ENCODE assay signal across 11 mouse cellular contexts in the genomic region with DNA sequence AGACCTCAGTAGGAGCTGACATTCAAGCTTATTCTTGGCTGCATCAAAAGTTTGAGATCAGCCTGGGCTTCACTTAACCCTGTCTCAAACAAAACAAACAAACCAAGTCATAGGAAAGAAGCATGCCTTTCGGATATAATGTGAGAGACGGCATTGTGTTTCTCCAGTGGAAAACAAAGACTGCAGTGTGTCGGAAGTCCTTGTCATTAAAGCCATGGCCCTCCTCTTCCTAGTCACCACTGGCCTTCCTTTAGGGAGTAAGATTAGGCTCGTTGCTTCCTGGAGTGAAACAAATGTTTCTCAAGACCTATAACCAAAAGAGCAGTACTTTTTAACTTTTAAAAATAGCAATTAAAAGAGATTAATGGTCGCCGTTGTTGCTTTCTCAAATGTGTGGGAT. TPM values are rescaled to one million over a fixed set of nuclear protein-coding genes. Genes with fewer than 3 reads are reported as not detected.
DNase-seq lines count a peak whose midpoint lies in the region; ATAC-seq and TF ChIP-seq lines count a peak whose summit lies in the region.
"Had no signal": no experiment of that assay in that cellular context is flagged by ENCODE, and none has a peak within 500 bp of the region (broad histone marks: within the 10 kb centered on the region; RNA-seq: fewer than 3 reads in every experiment).

No protein-coding gene starts in this region.

- ATAC-seq in liver, postnatal 0 days: no peak
- ATAC-seq in heart, embryonic 14.5 days (ENCODE audit: insufficient number of reproducible peaks, insufficient read depth, low FRiP score, low read depth): no peak
- ATAC-seq: forebrain, embryonic 16.5 days; Patski had no signal

- TF ChIP-seq CTCF in heart, adult 2 months (IDR thresholded peaks at IDR 0.05): no peak
- TF ChIP-seq CTCF in liver, postnatal 0 days (IDR thresholded peaks at IDR 0.05; ENCODE audit: low read depth): no peak

- 31% methylated on average over 6 of the region's 6 CpGs for WGBS in heart, adult 2 months
- WGBS in liver, postnatal 0 days (ENCODE audit: insufficient replicate concordance): 57% methylated on average over 6 of the region's 6 CpGs
- 58% methylated on average over 6 of the region's 6 CpGs for WGBS in heart, embryonic 14.5 days

- TF ChIP-seq POLR2A in heart, adult 2 months (IDR thresholded peaks at IDR 0.05; ENCODE audit: insufficient read depth, low read depth, low read length): peak; percentile 59; the same call in 1 of the 2 replicates

- peak in 1 of 2 experiments; percentile 48 for DNase-seq in heart, adult 2 months
- DNase-seq in heart, postnatal 4 days: no peak
- no peak for DNase-seq in liver, postnatal 0 days
- DNase-seq in liver: no peak
- peak; percentile 48 for DNase-seq in lung, postnatal 36 days
- no peak for DNase-seq in yolk sac, embryonic 10.5 days (ENCODE audit: low spot score)
- no peak for DNase-seq in cerebellum, postnatal 25 days

- no peak overlapping the region; the same call in 1 of the 2 replicates for H3K4me3 ChIP-seq in heart, adult 2 months
- no peak overlapping the region for H3K4me3 ChIP-seq in liver, postnatal 0 days (ENCODE audit: low read depth, low read length)
- no peak overlapping the region for H3K4me3 ChIP-seq in heart, embryonic 14.5 days (ENCODE audit: control insufficient read depth in 1 of 2, insufficient read depth in 1 of 2, low read depth in 1 of 2, low read length in 2 of 2)

- peaks cover 2% of the 10 kb centered on the region for H3K79me2 ChIP-seq in heart, adult 2 months (replicated peaks; ENCODE audit: control insufficient read depth, insufficient read depth, low read length)

- H3K27ac ChIP-seq in heart, adult 2 months: peak overlapping the region; percentile 82
- 0 out of 2 replicates have a peak overlapping the region, but pooled peaks have one; percentile 16 for H3K27ac ChIP-seq in liver, postnatal 0 days (ENCODE audit: low read depth)
- peak overlapping the region; percentile 66 to 81 for H3K27ac ChIP-seq in heart, embryonic 14.5 days (replicated peaks in 1 of 2; ENCODE audit: control insufficient read depth in 1 of 2, insufficient read depth in 1 of 2, low read depth in 2 of 2, low read length in 2 of 2)
- H3K27ac ChIP-seq: liver, embryonic 14.5 days had no signal

- no peak overlapping the region for H3K4me2 ChIP-seq in liver, postnatal 0 days (ENCODE audit: low read depth, low read length)
- H3K4me2 ChIP-seq in heart, embryonic 14.5 days (ENCODE audit: low read length): 0 out of 2 replicates have a peak overlapping the region, but pooled peaks have one; percentile 18

- peaks cover 24% of the 10 kb centered on the region for H3K36me3 ChIP-seq in heart, adult 2 months (ENCODE audit: control insufficient read depth, insufficient read depth, low read length)
- H3K36me3 ChIP-seq in liver, postnatal 0 days (replicated peaks; ENCODE audit: insufficient read depth, low read length): no peaks in the 10 kb centered on the region
- 0 out of 2 replicates have a peak, but pooled peaks cover 5% of the 10 kb centered on the region for H3K36me3 ChIP-seq in heart, embryonic 14.5 days (ENCODE audit: control insufficient read depth, insufficient read depth, low read length)

- H3K9ac ChIP-seq in heart, adult 2 months (ENCODE audit: low read depth, low read length): no peak overlapping the region
- no peak overlapping the region for H3K9ac ChIP-seq in liver, postnatal 0 days (replicated peaks)
- H3K9ac ChIP-seq in heart, embryonic 14.5 days (ENCODE audit: low read length): no peak overlapping the region
- H3K9ac ChIP-seq: liver, embryonic 14.5 days had no signal

- intact Hi-C loops in heart, adult 2 months (cut with DNase I): no loop called here

- 0 out of 2 replicates have a peak, but pooled peaks have one; percentile 27 for TF ChIP-seq EP300 in heart, adult 2 months (IDR thresholded peaks at IDR 0.05; ENCODE audit: insufficient read depth, low read depth, low read length)
- TF ChIP-seq EP300 in liver, postnatal 0 days (IDR thresholded peaks at IDR 0.05; ENCODE audit: low read depth): no peak

- H3K4me1 ChIP-seq in heart, adult 2 months (ENCODE audit: control insufficient read depth, insufficient read depth, low read length): peaks cover 40% of the 10 kb centered on the region
- H3K4me1 ChIP-seq in liver, postnatal 0 days (ENCODE audit: insufficient read depth): no peaks in the 10 kb centered on the region
- H3K4me1 ChIP-seq in heart, embryonic 14.5 days (ENCODE audit: control insufficient read depth in 2 of 2, insufficient read depth in 2 of 2, low read length in 2 of 2): peaks cover 37 to 49% of the 10 kb centered on the region in 2 experiments

- no peaks in the 10 kb centered on the region for H3K9me3 ChIP-seq in liver, postnatal 0 days (ENCODE audit: low read length)
- H3K9me3 ChIP-seq in heart, embryonic 14.5 days (ENCODE audit: control insufficient read depth, low read length): no peaks in the 10 kb centered on the region

- no peaks in the 10 kb centered on the region for H3K27me3 ChIP-seq in heart, adult 2 months (ENCODE audit: control insufficient read depth, insufficient read depth, low read length)
- H3K27me3 ChIP-seq in liver, postnatal 0 days (ENCODE audit: insufficient read depth, low read length): no peaks in the 10 kb centered on the region
- H3K27me3 ChIP-seq in heart, embryonic 14.5 days (ENCODE audit: control insufficient read depth, insufficient read depth, low read length): no peaks in the 10 kb centered on the region
- H3K27me3 ChIP-seq: Patski had no signal

RNA-seq across cellular contexts. Expression of a gene that starts 13.6 kb away (rescaled TPM):
- total RNA-seq in heart, adult 2 months (2021): 10 to 100 TPM; 28.7 to 41.0 TPM
- 69.4 and 92.3 TPM in 2 replicates for polyA plus RNA-seq in heart, adult 2 months (2012; rRNA removed)
- 100 to 1,000 TPM; 219 to 225 TPM for total RNA-seq in heart, postnatal 4 days (2021)
- 4.9 TPM in 2 replicates for polyA plus RNA-seq in liver, postnatal 0 days (2015; fragmentation: Nextera tagmentation; extraction: Ambion mirVana)
- polyA plus RNA-seq in heart, embryonic 14.5 days (2014; fragmentation: Nextera tagmentation; extraction: Ambion mirVana): 92.0 and 95.4 TPM in 2 replicates

Comparison
In these comparisons a context has a peak if more than half of its experiments do, and no peak if none do; other contexts are left out.
1. H3K27ac ChIP-seq: peak in every context shown above with its lines; median percentile 82 in heart, adult 2 months; 74 in heart, embryonic 14.5 days; 16 in liver, postnatal 0 days.
2. RNA of a gene that starts 13.6 kb away (polyA plus RNA-seq): 92.0 to 95.4 TPM in heart, embryonic 14.5 days and 69.4 to 92.3 TPM in heart, adult 2 months; 4.9 TPM in liver, postnatal 0 days; every median in the first group is over 10 times any median in the second.